Comparison of ENCODE assay signal across 13 mouse cellular contexts in the genomic region with DNA sequence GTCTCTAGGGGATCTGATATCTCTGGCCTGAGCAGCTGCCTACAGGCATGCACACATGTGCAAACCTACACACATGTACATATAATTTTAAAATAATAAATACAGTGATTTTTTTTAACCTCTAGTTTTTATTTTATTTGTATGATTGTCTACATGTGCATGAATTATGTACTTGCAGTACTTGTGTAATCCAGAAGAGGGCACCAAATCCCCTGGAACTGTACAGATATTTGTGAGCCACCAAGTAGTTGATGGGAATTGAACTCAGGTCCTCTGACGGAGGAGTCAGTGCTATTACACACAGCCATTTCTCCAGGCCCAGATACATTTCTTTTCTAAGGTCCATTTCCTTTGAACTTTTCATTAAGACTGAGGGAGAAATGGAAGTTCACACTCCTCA. TPM values are rescaled to one million over a fixed set of nuclear protein-coding genes. Genes with fewer than 3 reads are reported as not detected.
A peak's percentile ranks its signal among the peaks of the same experiment; 100 is the strongest.
DNase-seq lines count a peak whose midpoint lies in the region.
"Had no signal": no experiment of that assay in that cellular context is flagged by ENCODE, and none has a peak within 500 bp of the region (broad histone marks: within the 10 kb centered on the region; RNA-seq: fewer than 3 reads in every experiment).

No protein-coding gene starts in this region.

- DNase-seq in adrenal gland, postnatal 10 days: peak; percentile 18
- DNase-seq in adrenal gland, adult 2 months: no peak
- DNase-seq in kidney, postnatal 14 days: peak; percentile 11
- DNase-seq in kidney, adult 18-20 months: no peak
- peak; percentile 28 to 34 for DNase-seq in B cell, adult 2 months
- DNase-seq in c-Kit-positive CD71-positive TER-119-positive erythroid progenitor cells, embryonic 14.5 days (ENCODE audit: low spot score): peak; percentile 29
- DNase-seq in right cerebral cortex, postnatal 14 days: no peak
- DNase-seq in left cerebral cortex, adult 8-10 months (ENCODE audit: low spot score in 2 of 2): no peak

RNA-seq across cellular contexts. Expression of gene Htr5a, which starts 12.3 kb away (rescaled TPM):
- not detected for total RNA-seq in adrenal gland, postnatal 10 days (2021)
- not detected for total RNA-seq in adrenal gland, adult 2 months (2021)
- 0.01 TPM in 1 of 2 replicates, not detected in the other for polyA plus RNA-seq in adrenal gland, adult 2 months (2012; rRNA removed)
- 10 to 100 TPM; 11.2 to 12.9 (median 12.4) TPM for total RNA-seq in left cerebral cortex, adult 8-10 months (2022)
- total RNA-seq: gastrocnemius, adult 18-20 months had no signal
- polyA plus RNA-seq: C2C12; intestine, embryonic 16.5 days; lung, embryonic 16.5 days; stomach, embryonic 15.5 days had no signal

Comparison
In these comparisons a context has a peak if more than half of its experiments do, and no peak if none do; other contexts are left out.
1. DNase-seq: peak in adrenal gland, postnatal 10 days (single experiment), kidney, postnatal 14 days (single experiment), B cell, adult 2 months (2 of 2) and c-Kit-positive CD71-positive TER-119-positive erythroid progenitor cells, embryonic 14.5 days (single experiment); none in adrenal gland, adult 2 months (single experiment), kidney, adult 18-20 months (single experiment), right cerebral cortex, postnatal 14 days (single experiment) and left cerebral cortex, adult 8-10 months (0 of 2).
2. RNA of gene Htr5a, which starts 12.3 kb away (total RNA-seq): 11.2 to 12.9 TPM in left cerebral cortex, adult 8-10 months; not detected in adrenal gland, postnatal 10 days and not detected in adrenal gland, adult 2 months; every median in the first group is over 10 times any median in the second.